Comparison of ENCODE assay signal across 30 mouse cellular contexts in the genomic region with DNA sequence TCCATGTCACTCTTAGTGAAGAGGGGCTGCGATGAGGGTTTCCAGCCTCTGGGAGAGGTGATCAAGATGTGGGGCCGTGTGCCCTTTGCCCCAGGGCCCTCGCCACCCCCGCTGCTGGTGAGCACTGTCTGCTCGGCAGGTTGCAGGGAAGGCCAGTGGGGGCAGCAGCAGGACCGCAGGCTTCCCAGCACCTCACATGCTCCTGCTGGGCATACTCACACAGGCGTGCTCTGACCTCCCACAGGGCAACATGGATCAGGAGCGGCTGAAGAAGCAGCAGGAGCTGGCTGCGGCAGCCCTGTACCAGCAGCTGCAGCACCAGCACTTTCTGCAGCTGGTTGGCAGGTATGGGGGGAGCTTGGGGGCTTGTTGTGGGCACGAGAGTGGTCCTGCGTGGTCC. TPM values are rescaled to one million over a fixed set of nuclear protein-coding genes. Genes with fewer than 3 reads are reported as not detected.
DNase-seq lines count a peak whose midpoint lies in the region; ATAC-seq and TF ChIP-seq lines count a peak whose summit lies in the region.
"Had no signal": no experiment of that assay in that cellular context is flagged by ENCODE, and none has a peak within 500 bp of the region (broad histone marks: within the 10 kb centered on the region; RNA-seq: fewer than 3 reads in every experiment).

No protein-coding gene starts in this region.

- peak; percentile 53 for DNase-seq in forebrain, embryonic 11.5 days (ENCODE audit: low spot score)
- no peak for DNase-seq in hindbrain, embryonic 10.5 days (ENCODE audit: low spot score)
- DNase-seq in midbrain, embryonic 10.5 days (ENCODE audit: low spot score), result no peak
- no peak for DNase-seq in midbrain, embryonic 11.5 days (ENCODE audit: low spot score, missing footprints)
- DNase-seq in kidney, adult 9 months, result no peak
- DNase-seq: adrenal gland, postnatal 10 days; cerebellum, adult 8-10 months; cerebellum, postnatal 36 days; gastrocnemius, adult 2 months; heart, postnatal 14 days; kidney, postnatal 14 days; layer of hippocampus, adult 9-11 months; lung, adult 18-20 months; lung, postnatal 14 days; right cerebral cortex, postnatal 25 days had no signal

- WGBS in forebrain, embryonic 11.5 days, result 87% methylated on average over 11 of the region's 11 CpGs
- 84% methylated on average over 11 of the region's 11 CpGs for WGBS in forebrain, embryonic 16.5 days
- WGBS in hindbrain, embryonic 10.5 days, result 71% methylated on average over 11 of the region's 11 CpGs
- WGBS in hindbrain, embryonic 12.5 days, result 61% methylated on average over 11 of the region's 11 CpGs
- 77% methylated on average over 11 of the region's 11 CpGs for WGBS in midbrain, embryonic 10.5 days
- 73% methylated on average over 11 of the region's 11 CpGs for WGBS in midbrain, embryonic 11.5 days

- H3K4me1 ChIP-seq in forebrain, embryonic 11.5 days (replicated peaks; ENCODE audit: control insufficient read depth, insufficient read depth, low read length), result peaks cover 4% of the 10 kb centered on the region
- H3K4me1 ChIP-seq in forebrain, embryonic 16.5 days (replicated peaks; ENCODE audit: control insufficient read depth, insufficient read depth, low read length), result peaks cover 5% of the 10 kb centered on the region; the same call in 1 of the 2 replicates
- peaks cover 29% of the 10 kb centered on the region for H3K4me1 ChIP-seq in hindbrain, embryonic 10.5 days (replicated peaks)
- peaks cover 24% of the 10 kb centered on the region for H3K4me1 ChIP-seq in hindbrain, embryonic 12.5 days
- peaks cover 37% of the 10 kb centered on the region for H3K4me1 ChIP-seq in midbrain, embryonic 10.5 days
- H3K4me1 ChIP-seq in midbrain, embryonic 11.5 days (ENCODE audit: control insufficient read depth, insufficient read depth, low read length), result peaks cover 9% of the 10 kb centered on the region; the same call in 1 of the 2 replicates
- H3K4me1 ChIP-seq in E14TG2a.4 (replicated peaks; ENCODE audit: low read depth, low read length), result peaks cover 99% of the 10 kb centered on the region
- H3K4me1 ChIP-seq: embryonic facial prominence, embryonic 12.5 days had no signal

- ATAC-seq in forebrain, embryonic 11.5 days (replicated peaks; ENCODE audit: low FRiP score), result no peak
- no peak for ATAC-seq in forebrain, embryonic 16.5 days
- ATAC-seq in hindbrain, embryonic 12.5 days (ENCODE audit: low FRiP score), result no peak
- no peak for ATAC-seq in midbrain, embryonic 11.5 days (ENCODE audit: low FRiP score)
- ATAC-seq: intestine, postnatal 0 days; Patski had no signal

- H3K36me3 ChIP-seq in forebrain, embryonic 11.5 days (ENCODE audit: control insufficient read depth, insufficient read depth, low read length), result peaks cover 29% of the 10 kb centered on the region
- H3K36me3 ChIP-seq in forebrain, embryonic 16.5 days (ENCODE audit: control insufficient read depth, insufficient read depth), result peaks cover 33% of the 10 kb centered on the region
- H3K36me3 ChIP-seq in hindbrain, embryonic 10.5 days, result peaks cover 99% of the 10 kb centered on the region
- H3K36me3 ChIP-seq in hindbrain, embryonic 12.5 days, result peaks cover 87% of the 10 kb centered on the region
- peaks cover 100% of the 10 kb centered on the region for H3K36me3 ChIP-seq in midbrain, embryonic 10.5 days
- H3K36me3 ChIP-seq in midbrain, embryonic 11.5 days (ENCODE audit: control insufficient read depth, insufficient read depth, low read length), result peaks cover 58% of the 10 kb centered on the region
- H3K36me3 ChIP-seq in E14TG2a.4 (ENCODE audit: insufficient read depth, low read length), result peaks cover 100% of the 10 kb centered on the region

- no peak overlapping the region for H3K4me2 ChIP-seq in forebrain, embryonic 11.5 days (ENCODE audit: low read depth, low read length, severe bottlenecking)
- H3K4me2 ChIP-seq in forebrain, embryonic 16.5 days (ENCODE audit: low read length), result no peak overlapping the region
- H3K4me2 ChIP-seq in hindbrain, embryonic 12.5 days (replicated peaks), result no peak overlapping the region
- H3K4me2 ChIP-seq in midbrain, embryonic 11.5 days, result no peak overlapping the region
- H3K4me2 ChIP-seq: embryonic facial prominence, embryonic 12.5 days; hindbrain, embryonic 13.5 days; stomach, embryonic 15.5 days had no signal

- no peak for TF ChIP-seq CTCF in E14TG2a.4 (conservative IDR thresholded peaks at IDR 0.05; ENCODE audit: low read length)

- no peak overlapping the region for H3K4me3 ChIP-seq in forebrain, embryonic 11.5 days (ENCODE audit: low read depth, low read length)
- no peak overlapping the region for H3K4me3 ChIP-seq in forebrain, embryonic 16.5 days (replicated peaks; ENCODE audit: low read length)
- no peak overlapping the region for H3K4me3 ChIP-seq in hindbrain, embryonic 10.5 days
- no peak overlapping the region for H3K4me3 ChIP-seq in hindbrain, embryonic 12.5 days
- no peak overlapping the region for H3K4me3 ChIP-seq in midbrain, embryonic 10.5 days
- no peak overlapping the region for H3K4me3 ChIP-seq in midbrain, embryonic 11.5 days (ENCODE audit: low read depth, low read length)
- peak overlapping the region; percentile 51 for H3K4me3 ChIP-seq in E14TG2a.4 (replicated peaks; ENCODE audit: low read length)
- H3K4me3 ChIP-seq: embryonic facial prominence, embryonic 12.5 days; gastrocnemius, adult 2 months; hindbrain, embryonic 13.5 days; stomach, embryonic 15.5 days had no signal

- H3K9ac ChIP-seq in forebrain, embryonic 11.5 days (ENCODE audit: low read length), result no peak overlapping the region
- H3K9ac ChIP-seq in forebrain, embryonic 16.5 days (replicated peaks; ENCODE audit: low read depth, low read length), result no peak overlapping the region
- H3K9ac ChIP-seq in hindbrain, embryonic 12.5 days, result no peak overlapping the region
- no peak overlapping the region for H3K9ac ChIP-seq in midbrain, embryonic 11.5 days (ENCODE audit: low read length)
- H3K9ac ChIP-seq: embryonic facial prominence, embryonic 12.5 days; hindbrain, embryonic 13.5 days; stomach, embryonic 15.5 days had no signal

- H3K27me3 ChIP-seq in forebrain, embryonic 11.5 days (ENCODE audit: control insufficient read depth, insufficient read depth, low read length), result no peaks in the 10 kb centered on the region
- no peaks in the 10 kb centered on the region for H3K27me3 ChIP-seq in forebrain, embryonic 16.5 days (replicated peaks; ENCODE audit: control insufficient read depth, insufficient read depth, low read length)
- H3K27me3 ChIP-seq in hindbrain, embryonic 10.5 days (ENCODE audit: insufficient read depth, poor library complexity, severe bottlenecking), result no peaks in the 10 kb centered on the region
- H3K27me3 ChIP-seq in hindbrain, embryonic 12.5 days, result no peaks in the 10 kb centered on the region
- H3K27me3 ChIP-seq in midbrain, embryonic 10.5 days (ENCODE audit: low read depth, poor library complexity, severe bottlenecking), result no peaks in the 10 kb centered on the region
- H3K27me3 ChIP-seq in midbrain, embryonic 11.5 days (ENCODE audit: control insufficient read depth, insufficient read depth, low read length), result no peaks in the 10 kb centered on the region
- H3K27me3 ChIP-seq in E14TG2a.4 (ENCODE audit: insufficient read depth, low read length), result no peaks in the 10 kb centered on the region
- H3K27me3 ChIP-seq: CH12.LX; embryonic facial prominence, embryonic 12.5 days; hindbrain, embryonic 13.5 days; Patski; stomach, embryonic 15.5 days had no signal

- H3K9me3 ChIP-seq in forebrain, embryonic 11.5 days (ENCODE audit: control insufficient read depth, low read length), result no peaks in the 10 kb centered on the region
- H3K9me3 ChIP-seq in forebrain, embryonic 16.5 days (ENCODE audit: control insufficient read depth, low read length), result no peaks in the 10 kb centered on the region
- H3K9me3 ChIP-seq in hindbrain, embryonic 10.5 days, result no peaks in the 10 kb centered on the region
- no peaks in the 10 kb centered on the region for H3K9me3 ChIP-seq in hindbrain, embryonic 12.5 days (replicated peaks)
- H3K9me3 ChIP-seq in midbrain, embryonic 10.5 days (replicated peaks), result no peaks in the 10 kb centered on the region
- no peaks in the 10 kb centered on the region for H3K9me3 ChIP-seq in midbrain, embryonic 11.5 days (ENCODE audit: control insufficient read depth, low read length)
- no peaks in the 10 kb centered on the region for H3K9me3 ChIP-seq in E14TG2a.4 (ENCODE audit: low read length)
- H3K9me3 ChIP-seq: embryonic facial prominence, embryonic 12.5 days; hindbrain, embryonic 13.5 days; stomach, embryonic 15.5 days had no signal

- H3K27ac ChIP-seq in forebrain, embryonic 11.5 days (ENCODE audit: low read depth, low read length), result no peak overlapping the region
- H3K27ac ChIP-seq in forebrain, embryonic 16.5 days (ENCODE audit: low read length), result no peak overlapping the region
- 0 out of 2 replicates have a peak overlapping the region, but pooled peaks have one; percentile 1 for H3K27ac ChIP-seq in hindbrain, embryonic 10.5 days
- H3K27ac ChIP-seq in hindbrain, embryonic 12.5 days, result no peak overlapping the region
- peak overlapping the region; percentile 2; the same call in 1 of the 2 replicates for H3K27ac ChIP-seq in midbrain, embryonic 10.5 days (replicated peaks)
- H3K27ac ChIP-seq in midbrain, embryonic 11.5 days (ENCODE audit: low read depth, low read length), result no peak overlapping the region
- H3K27ac ChIP-seq: embryonic facial prominence, embryonic 12.5 days; gastrocnemius, adult 2 months; hindbrain, embryonic 13.5 days; stomach, embryonic 15.5 days had no signal

RNA-seq across cellular contexts. Expression of a gene that starts 4.4 kb away (rescaled TPM):
- polyA plus RNA-seq in forebrain, embryonic 11.5 days (2014; fragmentation: Nextera tagmentation; extraction: Ambion mirVana), result 14.0 and 14.9 TPM in 2 replicates
- polyA plus RNA-seq in forebrain, embryonic 16.5 days (2015; fragmentation: Nextera tagmentation; extraction: Ambion mirVana), result 16.5 and 20.2 TPM in 2 replicates
- polyA plus RNA-seq in hindbrain, embryonic 10.5 days (2016; fragmentation: Nextera tagmentation; extraction: Ambion mirVana), result 14.7 and 14.9 TPM in 2 replicates
- polyA plus RNA-seq in hindbrain, embryonic 12.5 days (2016; fragmentation: Nextera tagmentation; extraction: Ambion mirVana), result 17.9 and 19.0 TPM in 2 replicates
- polyA plus RNA-seq in midbrain, embryonic 10.5 days (2016; fragmentation: Nextera tagmentation; extraction: Ambion mirVana), result 15.1 and 16.4 TPM in 2 replicates
- 10.5 and 10.6 TPM in 2 replicates for polyA plus RNA-seq in midbrain, embryonic 11.5 days (2014; fragmentation: Nextera tagmentation; extraction: Ambion mirVana)

RNA-seq across cellular contexts. Expression of a gene that starts 10.3 kb away (rescaled TPM):
- 0.40 and 0.84 TPM in 2 replicates for polyA plus RNA-seq in forebrain, embryonic 11.5 days (2014; fragmentation: Nextera tagmentation; extraction: Ambion mirVana)
- polyA plus RNA-seq in forebrain, embryonic 16.5 days (2015; fragmentation: Nextera tagmentation; extraction: Ambion mirVana), result not detected in 2 replicates
- 1.3 and 4.5 TPM in 2 replicates for polyA plus RNA-seq in hindbrain, embryonic 10.5 days (2016; fragmentation: Nextera tagmentation; extraction: Ambion mirVana)
- not detected in 2 replicates for polyA plus RNA-seq in hindbrain, embryonic 12.5 days (2016; fragmentation: Nextera tagmentation; extraction: Ambion mirVana)
- 2.6 and 5.5 TPM in 2 replicates for polyA plus RNA-seq in midbrain, embryonic 10.5 days (2016; fragmentation: Nextera tagmentation; extraction: Ambion mirVana)
- polyA plus RNA-seq in midbrain, embryonic 11.5 days (2014; fragmentation: Nextera tagmentation; extraction: Ambion mirVana), result 0.72 and 1.4 TPM in 2 replicates
- polyA plus RNA-seq: C2C12; frontal cortex, adult 2 months; heart, embryonic 14.5 days; hindbrain, embryonic 13.5 days; intestine, postnatal 0 days; kidney, embryonic 14.5 days; liver, adult 2 months; Patski; stomach, embryonic 15.5 days had no signal

RNA-seq across cellular contexts. Expression of a gene that starts 10.6 kb away (rescaled TPM):
- 410 and 508 TPM in 2 replicates for polyA plus RNA-seq in forebrain, embryonic 11.5 days (2014; fragmentation: Nextera tagmentation; extraction: Ambion mirVana)
- 498 and 517 TPM in 2 replicates for polyA plus RNA-seq in forebrain, embryonic 16.5 days (2015; fragmentation: Nextera tagmentation; extraction: Ambion mirVana)
- 387 and 460 TPM in 2 replicates for polyA plus RNA-seq in hindbrain, embryonic 10.5 days (2016; fragmentation: Nextera tagmentation; extraction: Ambion mirVana)
- polyA plus RNA-seq in hindbrain, embryonic 12.5 days (2016; fragmentation: Nextera tagmentation; extraction: Ambion mirVana), result 466 and 467 TPM in 2 replicates
- 400 and 414 TPM in 2 replicates for polyA plus RNA-seq in midbrain, embryonic 10.5 days (2016; fragmentation: Nextera tagmentation; extraction: Ambion mirVana)
- 432 and 501 TPM in 2 replicates for polyA plus RNA-seq in midbrain, embryonic 11.5 days (2014; fragmentation: Nextera tagmentation; extraction: Ambion mirVana)

RNA-seq across cellular contexts. Expression of a gene that starts 20.4 kb away (rescaled TPM):
- polyA plus RNA-seq in forebrain, embryonic 11.5 days (2014; fragmentation: Nextera tagmentation; extraction: Ambion mirVana), result 55.9 and 62.4 TPM in 2 replicates
- polyA plus RNA-seq in forebrain, embryonic 16.5 days (2015; fragmentation: Nextera tagmentation; extraction: Ambion mirVana), result 66.8 and 74.7 TPM in 2 replicates
- polyA plus RNA-seq in hindbrain, embryonic 10.5 days (2016; fragmentation: Nextera tagmentation; extraction: Ambion mirVana), result 56.1 and 70.9 TPM in 2 replicates
- polyA plus RNA-seq in hindbrain, embryonic 12.5 days (2016; fragmentation: Nextera tagmentation; extraction: Ambion mirVana), result 60.7 and 61.3 TPM in 2 replicates
- 54.1 and 55.3 TPM in 2 replicates for polyA plus RNA-seq in midbrain, embryonic 10.5 days (2016; fragmentation: Nextera tagmentation; extraction: Ambion mirVana)
- 54.8 and 57.4 TPM in 2 replicates for polyA plus RNA-seq in midbrain, embryonic 11.5 days (2014; fragmentation: Nextera tagmentation; extraction: Ambion mirVana)

RNA-seq across cellular contexts. Expression of a gene that starts 30.6 kb away (rescaled TPM):
- 20.5 and 22.8 TPM in 2 replicates for polyA plus RNA-seq in forebrain, embryonic 11.5 days (2014; fragmentation: Nextera tagmentation; extraction: Ambion mirVana)
- polyA plus RNA-seq in forebrain, embryonic 16.5 days (2015; fragmentation: Nextera tagmentation; extraction: Ambion mirVana), result 254 and 298 TPM in 2 replicates
- polyA plus RNA-seq in hindbrain, embryonic 10.5 days (2016; fragmentation: Nextera tagmentation; extraction: Ambion mirVana), result 10.3 and 47.6 TPM in 2 replicates
- 103 and 108 TPM in 2 replicates for polyA plus RNA-seq in hindbrain, embryonic 12.5 days (2016; fragmentation: Nextera tagmentation; extraction: Ambion mirVana)
- 9.4 and 27.5 TPM in 2 replicates for polyA plus RNA-seq in midbrain, embryonic 10.5 days (2016; fragmentation: Nextera tagmentation; extraction: Ambion mirVana)
- 30.6 and 31.1 TPM in 2 replicates for polyA plus RNA-seq in midbrain, embryonic 11.5 days (2014; fragmentation: Nextera tagmentation; extraction: Ambion mirVana)
- polyA plus RNA-seq: C2C12; kidney, embryonic 14.5 days; limb, embryonic 11.5 days; liver, adult 2 months; Patski had no signal

Comparison
In these comparisons a context has a peak if more than half of its experiments do, and no peak if none do; other contexts are left out.
1. H3K27ac ChIP-seq: peak in hindbrain, embryonic 10.5 days (single experiment) and midbrain, embryonic 10.5 days (single experiment); none in forebrain, embryonic 11.5 days (single experiment), forebrain, embryonic 16.5 days (single experiment), hindbrain, embryonic 12.5 days (single experiment) and midbrain, embryonic 11.5 days (single experiment).